Mouse (Mus musculus) liver, embryonic 16.5 days (tissue): ENCODE measurements around the gene Cacna2d2. TPM values are rescaled to one million over a fixed set of nuclear protein-coding genes. Genes with fewer than 3 reads are reported as not detected.

Experiments
- ATAC-seq: fragments of 200-750 bp; cut with Nextera tagmentation; 2 replicates; pipeline ENCODE4 v1.8.0; 2017; ENCODE audit warnings: low read depth, mild to moderate bottlenecking, moderate number of reproducible peaks, moderate library complexity
- H3K27ac ChIP-seq: fragments of 300-500 bp; sonication (generic); 2 replicates; pipeline ENCODE4 v1.5.1; 2014; ENCODE audit warnings: mild to moderate bottlenecking, low read length
- H3K27me3 ChIP-seq: fragments of 300-500 bp; sonication (generic); 2 replicates; pipeline ENCODE4 v1.6.1; 2014; ENCODE audit warnings: low read depth, low read length, mixed read lengths; ENCODE audit not compliant: control insufficient read depth, insufficient read depth
- H3K36me3 ChIP-seq: fragments of 300-500 bp; sonication (generic); 2 replicates; pipeline ENCODE4 v1.6.1; 2014; ENCODE audit warnings: mild to moderate bottlenecking; ENCODE audit not compliant: control insufficient read depth, insufficient read depth
- H3K4me1 ChIP-seq: fragments of 300-500 bp; sonication (generic); 2 replicates; pipeline ENCODE4 v1.6.1; 2014; ENCODE audit warnings: low read depth, low read length, mixed read lengths; ENCODE audit not compliant: control insufficient read depth
- H3K4me2 ChIP-seq: fragments of 300-500 bp; sonication (generic); 2 replicates; pipeline ENCODE4 v1.6.1; 2014; ENCODE audit warnings: low read depth, low read length, mixed read lengths
- H3K4me3 ChIP-seq: fragments of 300-500 bp; sonication (generic); 2 replicates; pipeline ENCODE4 v1.5.1; 2014; ENCODE audit warnings: low read depth, mild to moderate bottlenecking, low read length
- H3K9ac ChIP-seq: fragments of 300-500 bp; sonication (generic); 2 replicates; pipeline ENCODE4 v1.6.1; 2014; ENCODE audit warnings: low read depth, low read length
- H3K9me3 ChIP-seq: fragments of 300-500 bp; sonication (generic); replicated peaks from 2 replicates; pipeline ENCODE4 v1.6.1; 2016; ENCODE audit warnings: low read length; ENCODE audit not compliant: control insufficient read depth
- WGBS: fragments of 180-500 bp; shearing (Covaris S2); extraction: QIAGEN DNeasy Blood & Tissue Kit; methylation state at CpG from one replicate; pipeline ENCODE4 v1.1.7; 2014; ENCODE audit not compliant: insufficient replicate concordance; 5-methylcytosine and 5-hydroxymethylcytosine counted together
- polyA plus RNA-seq: library from polyadenylated mRNA; unstranded; fragments of >200 nt; fragmentation: Nextera tagmentation; extraction: Ambion mirVana; gene quantifications from 2 replicates; pipeline ENCODE4 v1.2.1, GENCODE M21; 2015

Cacna2d2 gene
- polyA plus RNA-seq, 1 experiment from 2014 or later = not detected

- Histone ChIP-seq H3K27me3 (peaks cover 4% of the 10 kb centered on the region), H3K9ac (no peak overlapping the region), H3K27ac (no peak overlapping the region), H3K4me2 (peak overlapping the region; percentile 26), H3K4me1 (peaks cover 20% of the 10 kb centered on the region), H3K36me3 (no peaks in the 10 kb centered on the region), H3K9me3 (no peaks in the 10 kb centered on the region), H3K4me3 (no peak overlapping the region)
- ATAC-seq = peak; percentile 75
- 31% methylated on average over 5 of the region's 5 CpGs for whole genome bisulfite sequencing
These were observed 63.5 kb downstream of the Cacna2d2 start for GRCm38 (mm10) chr9:107462907-107463306.

DNA sequence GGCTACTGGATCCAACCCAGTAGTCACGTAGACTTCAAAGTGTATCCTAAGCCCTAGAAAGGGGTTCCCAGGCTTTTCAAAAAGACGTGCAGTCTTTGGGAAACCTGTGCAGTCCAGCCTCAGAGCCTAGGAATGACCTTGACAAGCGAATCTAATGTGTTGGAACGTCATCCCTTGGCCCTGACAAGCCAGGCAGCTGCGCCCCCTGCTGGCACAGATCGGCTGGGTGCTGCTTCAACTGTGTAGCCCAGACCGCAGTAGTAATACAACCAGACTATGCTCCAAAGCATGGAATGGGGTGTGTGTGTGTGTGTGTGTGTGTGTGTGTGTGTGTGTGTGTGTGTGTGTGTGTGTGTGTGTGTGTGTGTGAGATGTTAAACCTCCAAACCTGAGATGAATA lies 64.1 kb downstream of the Cacna2d2 start:
- H3K4me2 ChIP-seq = peak overlapping the region; percentile 26
- H3K9me3 ChIP-seq = no peaks in the 10 kb centered on the region
- peaks cover 4% of the 10 kb centered on the region for H3K27me3 ChIP-seq
- no peak overlapping the region for H3K27ac ChIP-seq
- H3K36me3 ChIP-seq = no peaks in the 10 kb centered on the region
- ATAC-seq = peak; percentile 73
- H3K4me3 ChIP-seq = no peak overlapping the region
- peaks cover 20% of the 10 kb centered on the region for H3K4me1 ChIP-seq
- no peak overlapping the region for H3K9ac ChIP-seq
- WGBS = 10% methylated on average over 7 of the region's 7 CpGs

GRCm38 (mm10) chr9:107464130-107464529 lies 64.7 kb downstream of the Cacna2d2 start:
- Histone ChIP-seq H3K4me1 (peaks cover 20% of the 10 kb centered on the region), H3K27me3 (peaks cover 4% of the 10 kb centered on the region), H3K4me3 (no peak overlapping the region), H3K4me2 (no peak overlapping the region), H3K9me3 (no peaks in the 10 kb centered on the region), H3K36me3 (no peaks in the 10 kb centered on the region), H3K9ac (no peak overlapping the region), H3K27ac (no peak overlapping the region)
- ATAC-seq = peak; percentile 60
- WGBS = 8% methylated on average over 9 of the region's 9 CpGs

DNA sequence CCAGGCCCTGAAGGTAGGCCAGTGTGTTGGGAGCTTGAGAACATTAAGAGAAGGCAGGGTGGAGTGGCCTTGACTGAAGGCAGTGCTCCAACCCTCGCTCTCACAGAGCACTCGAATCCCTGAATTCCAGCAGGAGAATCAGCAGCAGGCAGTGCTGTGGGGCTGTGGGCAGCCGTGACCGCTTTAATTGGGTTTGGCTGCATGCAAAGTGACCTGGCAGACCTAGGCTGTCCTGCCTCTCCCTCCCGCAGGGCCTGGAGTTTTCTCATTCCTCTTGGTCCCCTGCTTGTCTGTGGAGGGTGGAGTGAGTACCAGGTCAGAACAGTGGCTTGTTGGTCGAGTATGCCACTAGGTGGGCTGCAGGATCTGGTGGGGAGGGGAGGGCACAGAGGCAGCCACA lies 66.2 kb downstream of the Cacna2d2 start:
- Histone ChIP-seq H3K4me1 (peaks cover 20% of the 10 kb centered on the region), H3K4me2 (no peak overlapping the region), H3K27ac (no peak overlapping the region), H3K9me3 (no peaks in the 10 kb centered on the region), H3K4me3 (no peak overlapping the region), H3K27me3 (peaks cover 4% of the 10 kb centered on the region), H3K9ac (no peak overlapping the region), H3K36me3 (no peaks in the 10 kb centered on the region)
- 49% methylated on average over 6 of the region's 6 CpGs for WGBS
- ATAC-seq = no peak

DNA sequence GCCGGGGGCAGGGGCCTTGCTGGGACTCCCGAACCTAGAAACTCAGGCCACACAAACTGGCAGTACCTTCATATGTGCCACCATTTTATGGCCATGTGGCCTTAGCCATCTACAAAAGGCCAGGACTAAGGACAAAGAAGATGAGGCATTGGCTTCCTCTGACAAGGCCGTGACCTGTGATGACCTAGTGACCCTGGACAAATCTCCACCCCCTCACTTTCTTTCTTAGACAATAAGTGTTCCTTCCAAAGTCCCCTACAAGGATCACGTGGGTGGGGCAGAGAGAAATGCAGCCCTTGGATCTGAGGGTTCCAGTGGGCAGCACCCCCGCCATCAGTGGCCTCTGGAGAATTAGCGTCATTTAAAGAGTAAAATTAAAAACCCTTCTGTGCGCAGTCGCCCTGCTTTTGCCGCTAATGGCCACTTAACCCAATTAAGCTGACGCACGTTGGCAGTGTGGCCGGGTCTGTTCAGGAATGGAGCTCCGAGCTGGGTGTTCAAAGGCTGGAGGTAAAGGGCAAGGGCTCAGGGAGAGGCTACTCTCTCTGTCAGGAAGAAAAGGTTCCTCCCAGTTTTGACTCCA lies 69.9 kb downstream of the Cacna2d2 start:
- no peak for ATAC-seq
- WGBS = 65% methylated on average over 13 of the region's 13 CpGs

DNA sequence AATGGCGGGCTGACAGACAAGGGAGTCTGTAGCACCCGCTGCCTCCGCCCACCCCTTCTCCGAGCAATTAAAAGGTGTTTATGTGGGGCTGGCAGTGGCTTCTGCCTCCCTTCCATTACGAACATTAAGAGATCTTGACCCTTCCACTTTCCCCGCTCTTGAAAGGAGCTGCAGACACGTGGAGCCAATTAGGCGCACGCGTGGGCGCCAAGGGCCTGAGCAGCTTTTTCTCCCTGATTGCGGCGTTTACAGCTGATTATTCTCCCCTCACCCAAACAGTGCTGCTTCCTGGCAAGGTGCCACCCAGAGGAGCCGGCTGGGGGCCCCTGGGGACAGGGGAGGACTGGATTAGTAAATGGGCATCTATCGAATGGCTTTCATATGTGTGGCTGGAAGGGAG lies 71.0 kb downstream of the Cacna2d2 start:
- no peaks in the 10 kb centered on the region for H3K36me3 ChIP-seq
- H3K4me1 ChIP-seq = no peaks in the 10 kb centered on the region
- H3K9ac ChIP-seq = no peak overlapping the region
- 67% methylated on average over 15 of the region's 15 CpGs for WGBS
- no peak overlapping the region for H3K4me2 ChIP-seq
- no peak overlapping the region for H3K27ac ChIP-seq
- H3K9me3 ChIP-seq = no peaks in the 10 kb centered on the region
- no peak overlapping the region for H3K4me3 ChIP-seq
- no peaks in the 10 kb centered on the region; the same call in 1 of the 2 replicates for H3K27me3 ChIP-seq
- ATAC-seq = no peak

More for the DNA sequence above, 69.9 kb downstream of the Cacna2d2 start:
- Histone ChIP-seq H3K4me2 (no peak overlapping the region), H3K4me3 (no peak overlapping the region), H3K4me1 (peaks cover 2% of the 10 kb centered on the region), H3K9ac (no peak overlapping the region), H3K27me3 (peaks cover 4% of the 10 kb centered on the region), H3K27ac (no peak overlapping the region), H3K36me3 (no peaks in the 10 kb centered on the region), H3K9me3 (no peaks in the 10 kb centered on the region)

DNA sequence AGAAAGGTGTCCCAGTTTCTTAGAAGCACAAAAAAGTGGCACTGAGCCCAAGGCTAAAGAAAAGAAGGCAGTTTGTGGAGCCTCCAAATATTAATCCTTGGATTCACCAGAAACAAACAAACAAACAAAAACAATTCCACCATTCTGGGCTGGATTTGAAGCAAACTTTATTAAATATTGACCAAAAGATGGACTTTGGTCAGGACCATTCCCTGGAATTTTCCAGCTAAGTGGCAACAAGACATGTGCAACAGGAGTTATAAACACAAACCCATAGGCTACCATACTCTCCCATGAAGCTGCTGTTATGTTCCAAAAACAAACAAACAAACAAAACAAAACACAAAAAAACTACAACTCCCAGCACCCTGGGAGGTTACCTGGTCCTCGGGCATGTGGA lies 74.6 kb downstream of the Cacna2d2 start:
- 47% methylated on average over 1 of the region's 1 CpGs for WGBS
- H3K27me3 ChIP-seq = no peaks in the 10 kb centered on the region
- H3K4me3 ChIP-seq = no peak overlapping the region

GRCm38 (mm10) chr9:107478979-107479378 lies 79.6 kb downstream of the Cacna2d2 start:
- Histone ChIP-seq H3K27ac (no peak overlapping the region), H3K27me3 (no peaks in the 10 kb centered on the region; the same call in 1 of the 2 replicates), H3K4me3 (no peak overlapping the region), H3K36me3 (no peaks in the 10 kb centered on the region), H3K9me3 (no peaks in the 10 kb centered on the region), H3K4me1 (no peaks in the 10 kb centered on the region; the same call in 1 of the 2 replicates), H3K9ac (no peak overlapping the region), H3K4me2 (no peak overlapping the region)
- WGBS = 39% methylated on average over 5 of the region's 5 CpGs
- no peak for ATAC-seq

More for the DNA sequence above, 74.6 kb downstream of the Cacna2d2 start:
- no peaks in the 10 kb centered on the region for H3K4me1 ChIP-seq
- no peaks in the 10 kb centered on the region for H3K36me3 ChIP-seq
- H3K9ac ChIP-seq = no peak overlapping the region
- H3K9me3 ChIP-seq = no peaks in the 10 kb centered on the region
- H3K27ac ChIP-seq = no peak overlapping the region
- H3K4me2 ChIP-seq = no peak overlapping the region
- ATAC-seq = no peak

DNA sequence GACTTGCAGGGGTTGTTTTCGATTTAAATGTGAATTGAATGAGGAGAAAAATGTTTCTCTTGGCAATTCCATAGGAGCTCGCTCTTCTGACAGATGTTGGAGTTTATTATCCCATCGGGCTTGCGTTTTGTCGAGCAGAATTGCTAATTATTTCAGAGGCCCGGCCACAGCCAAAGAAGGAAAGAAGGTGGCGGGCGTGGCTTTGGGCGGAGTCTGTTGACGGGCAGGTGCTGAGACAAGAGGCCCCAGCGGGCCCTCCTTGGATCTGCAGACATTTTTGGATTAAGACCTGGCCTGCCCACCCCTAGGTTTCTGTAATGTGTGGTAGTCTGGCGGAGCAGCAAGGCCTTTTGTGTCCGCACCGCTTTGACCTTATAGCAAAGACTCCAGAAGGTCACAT lies 80.2 kb downstream of the Cacna2d2 start:
- Histone ChIP-seq H3K36me3 (no peaks in the 10 kb centered on the region), H3K4me1 (no peaks in the 10 kb centered on the region; the same call in 1 of the 2 replicates), H3K9me3 (no peaks in the 10 kb centered on the region), H3K4me3 (no peak overlapping the region), H3K27me3 (no peaks in the 10 kb centered on the region; the same call in 1 of the 2 replicates), H3K9ac (no peak overlapping the region), H3K27ac (no peak overlapping the region), H3K4me2 (no peak overlapping the region)
- 26% methylated on average over 14 of the region's 14 CpGs for WGBS
- no peak for ATAC-seq
